Mouse (Mus musculus) lung, embryonic 16.5 days (tissue): ENCODE results near the gene Slc37a1. TPM values are rescaled to one million over a fixed set of nuclear protein-coding genes. Genes with fewer than 3 reads are reported as not detected.

Experiments used
- ATAC-seq: fragments of 200-750 bp; cut with Nextera tagmentation; 2 replicates; pipeline ENCODE4 v1.8.0; 2017; ENCODE audit warnings: low read depth, mild to moderate bottlenecking, moderate library complexity
- H3K27ac ChIP-seq: fragments of 300-500 bp; sonication (generic); 2 replicates; pipeline ENCODE4 v1.5.1; 2014; ENCODE audit warnings: mild to moderate bottlenecking, control low read depth, low read length
- H3K27me3 ChIP-seq: fragments of 300-500 bp; sonication (generic); 2 replicates; pipeline ENCODE4 v1.6.1; 2014; ENCODE audit warnings: low read depth, low read length, mixed read lengths; ENCODE audit not compliant: control insufficient read depth, insufficient read depth
- H3K36me3 ChIP-seq: fragments of 300-500 bp; sonication (generic); 2 replicates; pipeline ENCODE4 v1.6.1; 2014; ENCODE audit warnings: low read length; ENCODE audit not compliant: control insufficient read depth, insufficient read depth
- H3K4me1 ChIP-seq: fragments of 300-500 bp; sonication (generic); replicated peaks from 2 replicates; pipeline ENCODE4 v1.6.1; 2014; ENCODE audit warnings: low read length, mixed read lengths; ENCODE audit not compliant: control insufficient read depth, insufficient read depth
- H3K4me2 ChIP-seq: fragments of 300-500 bp; sonication (generic); 2 replicates; pipeline ENCODE4 v1.6.1; 2014; ENCODE audit warnings: low read depth, low read length, control low read depth
- H3K4me3 ChIP-seq: fragments of 300-500 bp; sonication (generic); 2 replicates; pipeline ENCODE4 v1.5.1; 2014; ENCODE audit warnings: mild to moderate bottlenecking, low read length, control low read depth
- H3K9ac ChIP-seq: fragments of 300-500 bp; sonication (generic); 2 replicates; pipeline ENCODE4 v1.6.1; 2014; ENCODE audit warnings: low read length, control low read depth
- H3K9me3 ChIP-seq: fragments of 300-500 bp; sonication (generic); 2 replicates; pipeline ENCODE4 v1.6.1; 2016; ENCODE audit warnings: low read length; ENCODE audit not compliant: control insufficient read depth
- WGBS: fragments of 180-500 bp; shearing (Covaris S2); extraction: QIAGEN DNeasy Blood & Tissue Kit; methylation state at CpG from one replicate; pipeline ENCODE4 v1.1.7; 2014; 5-methylcytosine and 5-hydroxymethylcytosine counted together
- polyA plus RNA-seq: library from polyadenylated mRNA; unstranded; fragments of >200 nt; fragmentation: Nextera tagmentation; extraction: Ambion mirVana; gene quantifications from 2 replicates; pipeline ENCODE4 v1.2.1, GENCODE M21; 2015

Slc37a1 gene
- polyA plus RNA-seq, 1 experiment from 2014 or later: 13.4 TPM

GRCm38 (mm10) chr17:31365586-31366166, 79.1 kb downstream of the Slc37a1 start:
- Histone ChIP-seq H3K4me2 (no peak overlapping the region), H3K4me3 (no peak overlapping the region), H3K36me3 (no peaks in the 10 kb centered on the region), H3K27ac (no peak overlapping the region), H3K4me1 (no peaks in the 10 kb centered on the region), H3K9me3 (no peaks in the 10 kb centered on the region), H3K9ac (no peak overlapping the region), H3K27me3 (no peaks in the 10 kb centered on the region; the same call in 1 of the 2 replicates)
- 82% methylated on average over 5 of the region's 5 CpGs for WGBS
- ATAC-seq: no peak

GRCm38 (mm10) chr17:31370221-31370620, 83.6 kb downstream of the Slc37a1 start:
- Histone ChIP-seq H3K4me3 (no peak overlapping the region), H3K9me3 (no peaks in the 10 kb centered on the region), H3K27me3 (no peaks in the 10 kb centered on the region), H3K27ac (no peak overlapping the region), H3K36me3 (no peaks in the 10 kb centered on the region), H3K4me1 (no peaks in the 10 kb centered on the region), H3K9ac (no peak overlapping the region), H3K4me2 (no peak overlapping the region)
- ATAC-seq: no peak
- 65% methylated on average over 2 of the region's 2 CpGs for WGBS

GRCm38 (mm10) chr17:31370931-31371330, 84.3 kb downstream of the Slc37a1 start:
- Histone ChIP-seq H3K36me3 (no peaks in the 10 kb centered on the region), H3K27me3 (no peaks in the 10 kb centered on the region), H3K27ac (no peak overlapping the region), H3K9ac (no peak overlapping the region), H3K4me1 (no peaks in the 10 kb centered on the region), H3K4me3 (no peak overlapping the region), H3K9me3 (no peaks in the 10 kb centered on the region), H3K4me2 (no peak overlapping the region)
- ATAC-seq: no peak

- 13% methylated on average over 7 of the region's 7 CpGs for WGBS
- peak overlapping the region; percentile 25; the same call in 1 of the 2 replicates for H3K4me2 ChIP-seq
These were observed 91.4 kb downstream of the Slc37a1 start for GRCm38 (mm10) chr17:31377961-31378360.

GRCm38 (mm10) chr17:31378361-31378761, 91.8 kb downstream of the Slc37a1 start:
- H3K27me3 ChIP-seq: no peaks in the 10 kb centered on the region
- 60% methylated on average over 10 of the region's 10 CpGs for WGBS
- H3K9me3 ChIP-seq: no peaks in the 10 kb centered on the region
- peak overlapping the region; percentile 25; the same call in 1 of the 2 replicates for H3K4me2 ChIP-seq
- H3K4me1 ChIP-seq: no peaks in the 10 kb centered on the region
- no peak overlapping the region for H3K27ac ChIP-seq
- H3K36me3 ChIP-seq: no peaks in the 10 kb centered on the region
- H3K9ac ChIP-seq: no peak overlapping the region
- H3K4me3 ChIP-seq: no peak overlapping the region
- no peak for ATAC-seq

More at GRCm38 (mm10) chr17:31377961-31378360, 91.4 kb downstream of the Slc37a1 start:
- no peaks in the 10 kb centered on the region for H3K27me3 ChIP-seq
- H3K27ac ChIP-seq: no peak overlapping the region
- no peaks in the 10 kb centered on the region for H3K9me3 ChIP-seq
- no peak overlapping the region for H3K4me3 ChIP-seq
- H3K36me3 ChIP-seq: no peaks in the 10 kb centered on the region
- 0 out of 2 replicates have a peak, but pooled peaks have one; percentile 65 for ATAC-seq
- H3K4me1 ChIP-seq: no peaks in the 10 kb centered on the region
- no peak overlapping the region for H3K9ac ChIP-seq

- WGBS: 65% methylated on average over 2 of the region's 2 CpGs
- no peak overlapping the region for H3K9ac ChIP-seq
- no peak for ATAC-seq
- H3K27me3 ChIP-seq: no peaks in the 10 kb centered on the region
- no peak overlapping the region for H3K4me3 ChIP-seq
- no peaks in the 10 kb centered on the region for H3K4me1 ChIP-seq
- H3K9me3 ChIP-seq: no peaks in the 10 kb centered on the region
- no peak overlapping the region for H3K27ac ChIP-seq
- H3K36me3 ChIP-seq: no peaks in the 10 kb centered on the region
- H3K4me2 ChIP-seq: no peak overlapping the region
These were observed 92.5 kb downstream of the Slc37a1 start for GRCm38 (mm10) chr17:31379086-31379485.

GRCm38 (mm10) chr17:31379863-31380262, 93.3 kb downstream of the Slc37a1 start:
- Histone ChIP-seq H3K9ac (no peak overlapping the region), H3K4me1 (peaks cover 6% of the 10 kb centered on the region), H3K9me3 (no peaks in the 10 kb centered on the region), H3K4me3 (no peak overlapping the region), H3K36me3 (no peaks in the 10 kb centered on the region), H3K4me2 (no peak overlapping the region), H3K27ac (no peak overlapping the region), H3K27me3 (no peaks in the 10 kb centered on the region)
- no peak for ATAC-seq
- whole genome bisulfite sequencing: 65% methylated on average over 8 of the region's 8 CpGs

- Histone ChIP-seq H3K4me1 (peaks cover 33% of the 10 kb centered on the region), H3K27ac (no peak overlapping the region), H3K36me3 (no peaks in the 10 kb centered on the region), H3K9ac (no peak overlapping the region), H3K9me3 (no peaks in the 10 kb centered on the region), H3K27me3 (no peaks in the 10 kb centered on the region), H3K4me3 (no peak overlapping the region), H3K4me2 (no peak overlapping the region)
- ATAC-seq: no peak
- 57% methylated on average over 6 of the region's 6 CpGs for WGBS
These were observed 96.7 kb downstream of the Slc37a1 start for GRCm38 (mm10) chr17:31383320-31383719.

- peak; percentile 46 for ATAC-seq
- H3K9ac ChIP-seq: no peak overlapping the region; the same call in 1 of the 2 replicates
- H3K4me1 ChIP-seq: peaks cover 50% of the 10 kb centered on the region
- H3K4me3 ChIP-seq: no peak overlapping the region
- peak overlapping the region; percentile 77 for H3K27ac ChIP-seq
- peak overlapping the region; percentile 31 for H3K4me2 ChIP-seq
- 4% methylated on average over 8 of the region's 8 CpGs for WGBS
- H3K27me3 ChIP-seq: no peaks in the 10 kb centered on the region
- H3K36me3 ChIP-seq: no peaks in the 10 kb centered on the region
- no peaks in the 10 kb centered on the region for H3K9me3 ChIP-seq
These were observed 98.5 kb downstream of the Slc37a1 start for GRCm38 (mm10) chr17:31384968-31385627.
